Mouse (Mus musculus) kidney, adult 10 weeks (tissue): ENCODE measurements around the gene Trim33. TPM values are rescaled to one million over a fixed set of nuclear protein-coding genes. Genes with fewer than 3 reads are reported as not detected.

ENCODE experiments used
- polyA plus RNA-seq: library from polyadenylated mRNA; stranded (reverse); fragments of 350-450 nt; fragmentation: Illumina TruSeq; extraction: RNeasy Lipid Tissue Mini Kit (QIAGEN cat#74804); gene quantifications from one replicate; pipeline ENCODE4 v1.2.3, GENCODE M21; 2014; ENCODE audit warnings: low read depth, low replicate concordance

Trim33 gene
- polyA plus RNA-seq, result 61.0 TPM

GRCm38 (mm10) chr3:103279182-103280149, at the start of gene Trim33:
TSS of gene Trim33 (plus strand) at chr3:103279293.

Other genes with a start within 250 kb of the Trim33 start
- 34.4 TPM for gene Nras, start 221.0 kb upstream of the Trim33 start, polyA plus RNA-seq
- not detected for gene Ampd1, start 205.3 kb upstream of the Trim33 start, polyA plus RNA-seq
- 2.0 TPM for gene Dennd2c, start 176.7 kb upstream of the Trim33 start, polyA plus RNA-seq
- gene Bcas2, start 107.6 kb upstream of the Trim33 start, polyA plus RNA-seq, result 113 TPM